Mouse (Mus musculus) heart, embryonic 11.5 days (tissue): Measurements from ENCODE around the gene Hspa12a. TPM values are rescaled to one million over a fixed set of nuclear protein-coding genes. Genes with fewer than 3 reads are reported as not detected.
A peak's percentile ranks its signal among the peaks of the same experiment; 100 is the strongest.

Source experiments
- ATAC-seq: fragments of 200-750 bp; cut with Nextera tagmentation; replicated peaks from 2 replicates; pipeline ENCODE4 v1.8.0; 2017; ENCODE audit warnings: moderate library complexity; ENCODE audit not compliant: insufficient number of reproducible peaks, low FRiP score, low TSS enrichment
- H3K27ac ChIP-seq: fragments of 300-500 bp; sonication (generic); 2 replicates; pipeline ENCODE4 v1.5.1; 2014; ENCODE audit warnings: mild to moderate bottlenecking, low read depth, low read length
- H3K27me3 ChIP-seq: fragments of 300-500 bp; sonication (generic); 2 replicates; pipeline ENCODE4 v1.6.1; 2014; ENCODE audit warnings: mild to moderate bottlenecking, low read length, mixed read lengths; ENCODE audit not compliant: control insufficient read depth, insufficient read depth
- H3K36me3 ChIP-seq: fragments of 300-500 bp; sonication (generic); 2 replicates; pipeline ENCODE4 v1.6.1; 2014; ENCODE audit warnings: mild to moderate bottlenecking, low read length, moderate library complexity, mixed read lengths; ENCODE audit not compliant: control insufficient read depth, insufficient read depth
- H3K4me1 ChIP-seq: fragments of 300-500 bp; sonication (generic); 2 replicates; pipeline ENCODE4 v1.6.1; 2014; ENCODE audit warnings: low read length; ENCODE audit not compliant: control insufficient read depth, insufficient read depth
- H3K4me2 ChIP-seq: fragments of 300-500 bp; sonication (generic); 2 replicates; pipeline ENCODE4 v1.6.1; 2014; ENCODE audit warnings: mild to moderate bottlenecking, moderate library complexity
- H3K4me3 ChIP-seq: fragments of 300-500 bp; sonication (generic); 2 replicates; pipeline ENCODE4 v1.5.1; 2014; ENCODE audit warnings: low read depth, low read length
- H3K9ac ChIP-seq: fragments of 300-500 bp; sonication (generic); 2 replicates; pipeline ENCODE4 v1.6.1; 2014; ENCODE audit warnings: mild to moderate bottlenecking, low read depth, low read length, moderate library complexity
- H3K9me3 ChIP-seq: fragments of 300-500 bp; sonication (generic); replicated peaks from 2 replicates; pipeline ENCODE4 v1.6.1; 2016; ENCODE audit warnings: low read length; ENCODE audit not compliant: control insufficient read depth
- WGBS: fragments of 180-500 bp; shearing (Covaris S2); extraction: QIAGEN DNeasy Blood & Tissue Kit; methylation state at CpG from one replicate; pipeline ENCODE4 v1.1.7; 2014; ENCODE audit not compliant: insufficient replicate concordance; 5-methylcytosine and 5-hydroxymethylcytosine counted together
- polyA plus RNA-seq: library from polyadenylated mRNA; unstranded; fragments of >200 nt; fragmentation: Nextera tagmentation; extraction: Ambion mirVana; gene quantifications from 2 replicates; pipeline ENCODE4 v1.2.1, GENCODE M21; 2014

Gene Hspa12a
- polyA plus RNA-seq, 1 experiment from 2014 or later = 4.6 TPM

DNA sequence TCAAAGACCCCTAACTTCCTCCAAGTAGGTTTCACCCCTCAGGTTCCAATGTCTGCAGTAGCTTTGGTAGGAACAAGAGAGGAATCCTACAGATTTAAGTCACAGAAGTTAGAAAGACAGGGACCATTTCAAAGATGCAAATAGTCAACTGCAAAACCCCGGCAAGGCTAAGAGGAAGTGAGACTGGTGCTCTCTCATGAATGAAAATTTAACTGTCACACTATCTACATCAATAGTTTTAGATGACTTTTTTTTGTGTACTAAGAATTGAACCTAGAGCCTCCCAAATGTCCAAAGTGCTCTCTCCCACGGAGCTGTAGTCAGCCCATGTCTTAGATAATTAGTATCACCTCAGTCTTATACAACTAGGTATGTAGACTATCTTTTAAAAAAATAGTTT, 110.5 kb downstream of the Hspa12a start:
- no peak overlapping the region for H3K9ac ChIP-seq
- 67% methylated on average over 2 of the region's 2 CpGs for WGBS
- no peaks in the 10 kb centered on the region for H3K27me3 ChIP-seq
- H3K4me2 ChIP-seq = no peak overlapping the region
- no peak overlapping the region for H3K4me3 ChIP-seq
- no peak for ATAC-seq
- no peak overlapping the region for H3K27ac ChIP-seq
- no peaks in the 10 kb centered on the region for H3K9me3 ChIP-seq
- H3K36me3 ChIP-seq = no peaks in the 10 kb centered on the region
- H3K4me1 ChIP-seq = no peaks in the 10 kb centered on the region; the same call in 1 of the 2 replicates

DNA sequence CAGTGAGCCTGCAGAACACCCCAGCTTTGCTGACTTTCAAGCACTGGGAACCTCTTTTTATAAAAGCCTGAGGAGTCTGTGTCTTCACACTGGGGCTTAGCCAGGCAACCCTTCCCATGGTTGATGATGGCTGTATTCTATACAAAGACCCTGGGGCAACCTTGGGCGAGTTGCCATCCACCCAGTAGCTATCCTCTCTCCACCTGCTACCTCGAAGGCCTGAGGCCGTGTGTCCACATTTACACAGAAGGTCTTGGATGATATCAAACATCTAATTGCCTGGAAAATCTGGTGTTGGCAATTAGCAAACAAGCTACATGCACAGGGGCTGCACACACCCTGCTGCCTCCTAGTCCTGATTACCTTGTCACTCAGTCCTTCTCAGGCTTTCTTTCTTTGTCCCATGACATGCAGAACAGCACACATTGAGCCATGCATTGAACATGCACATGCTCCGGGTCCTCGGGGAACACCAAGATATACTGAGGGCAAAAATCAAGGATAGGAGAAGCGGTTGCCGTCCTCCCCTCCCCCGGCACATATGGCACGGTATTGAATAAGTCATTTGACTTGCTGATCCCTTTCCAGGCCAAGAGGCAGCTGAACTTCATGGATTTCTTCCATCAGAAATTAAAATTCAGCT, 112.1 kb downstream of the Hspa12a start:
- Histone ChIP-seq H3K9ac (no peak overlapping the region), H3K4me1 (no peaks in the 10 kb centered on the region), H3K36me3 (no peaks in the 10 kb centered on the region), H3K27me3 (no peaks in the 10 kb centered on the region), H3K4me3 (no peak overlapping the region), H3K27ac (no peak overlapping the region), H3K4me2 (no peak overlapping the region), H3K9me3 (no peaks in the 10 kb centered on the region)
- 84% methylated on average over 9 of the region's 9 CpGs for WGBS
- ATAC-seq = no peak

DNA sequence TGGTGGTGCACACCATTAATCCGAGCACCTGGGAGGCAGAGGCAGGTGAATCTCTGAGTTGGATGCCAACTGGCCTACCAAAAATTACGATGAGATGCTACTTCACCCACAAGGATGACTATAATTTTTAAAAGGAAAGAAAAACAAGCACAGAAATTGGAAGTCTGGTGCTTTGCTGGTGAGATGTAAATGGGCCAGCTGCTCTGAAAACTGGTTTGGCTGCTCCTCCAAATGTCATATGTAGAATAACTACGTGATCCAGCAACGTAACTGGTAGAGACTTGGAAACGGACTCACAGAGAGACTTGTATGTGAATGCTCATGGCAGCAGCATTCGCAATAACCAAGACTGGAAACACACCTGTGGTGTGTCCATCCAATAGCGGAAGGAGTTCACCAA, 113.3 kb downstream of the Hspa12a start:
- Histone ChIP-seq H3K9me3 (no peaks in the 10 kb centered on the region), H3K4me1 (no peaks in the 10 kb centered on the region), H3K27me3 (no peaks in the 10 kb centered on the region), H3K36me3 (no peaks in the 10 kb centered on the region), H3K4me3 (no peak overlapping the region), H3K9ac (no peak overlapping the region), H3K4me2 (no peak overlapping the region), H3K27ac (no peak overlapping the region)
- ATAC-seq = no peak
- 87% methylated on average over 7 of the region's 7 CpGs for WGBS

- H3K4me1 ChIP-seq = no peaks in the 10 kb centered on the region
- no peak overlapping the region for H3K4me3 ChIP-seq
- H3K9ac ChIP-seq = no peak overlapping the region
- H3K27ac ChIP-seq = no peak overlapping the region
- 73% methylated on average over 5 of the region's 5 CpGs for WGBS
- no peak overlapping the region for H3K4me2 ChIP-seq
- no peaks in the 10 kb centered on the region for H3K27me3 ChIP-seq
- ATAC-seq = no peak
- H3K9me3 ChIP-seq = no peaks in the 10 kb centered on the region
- no peaks in the 10 kb centered on the region for H3K36me3 ChIP-seq
Observed at GRCm38 (mm10) chr19:58829575-58829974, 113.9 kb downstream of the Hspa12a start.

DNA sequence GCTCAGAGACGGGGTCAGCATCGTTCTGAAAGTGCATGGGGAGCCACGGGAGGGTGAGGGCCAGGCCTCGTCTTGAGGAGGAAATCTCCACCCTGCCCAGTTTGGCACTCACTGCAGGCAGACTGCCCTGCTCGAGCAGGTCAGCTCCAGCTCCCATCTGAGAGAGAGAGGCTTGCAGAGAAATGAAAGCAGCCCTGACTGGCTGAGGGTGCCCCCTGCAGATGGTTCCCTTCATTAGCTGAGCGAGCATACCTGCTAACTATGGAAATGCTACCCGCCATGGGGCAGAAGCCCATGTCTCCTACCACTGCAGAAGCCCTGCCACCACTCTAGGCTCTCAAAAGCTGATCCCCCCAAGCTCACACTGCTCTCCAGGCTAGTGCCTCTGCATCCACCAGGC, 115.8 kb downstream of the Hspa12a start:
- WGBS = 52% methylated on average over 7 of the region's 7 CpGs
- no peaks in the 10 kb centered on the region for H3K36me3 ChIP-seq
- no peak overlapping the region for H3K4me3 ChIP-seq
- ATAC-seq = no peak
- no peaks in the 10 kb centered on the region for H3K9me3 ChIP-seq
- no peaks in the 10 kb centered on the region for H3K27me3 ChIP-seq
- H3K4me1 ChIP-seq = peaks cover 8% of the 10 kb centered on the region
- no peak overlapping the region for H3K4me2 ChIP-seq
- H3K9ac ChIP-seq = no peak overlapping the region
- no peak overlapping the region for H3K27ac ChIP-seq

- peaks cover 17% of the 10 kb centered on the region for H3K4me1 ChIP-seq
- no peaks in the 10 kb centered on the region for H3K36me3 ChIP-seq
- 34% methylated on average over 1 of the region's 1 CpGs for WGBS
- no peak overlapping the region for H3K4me2 ChIP-seq
- no peaks in the 10 kb centered on the region for H3K27me3 ChIP-seq
- ATAC-seq = no peak
- H3K9me3 ChIP-seq = no peaks in the 10 kb centered on the region
- no peak overlapping the region for H3K27ac ChIP-seq
- no peak overlapping the region for H3K9ac ChIP-seq
- no peak overlapping the region for H3K4me3 ChIP-seq
Observed at GRCm38 (mm10) chr19:58824316-58824715, 119.1 kb downstream of the Hspa12a start.

DNA sequence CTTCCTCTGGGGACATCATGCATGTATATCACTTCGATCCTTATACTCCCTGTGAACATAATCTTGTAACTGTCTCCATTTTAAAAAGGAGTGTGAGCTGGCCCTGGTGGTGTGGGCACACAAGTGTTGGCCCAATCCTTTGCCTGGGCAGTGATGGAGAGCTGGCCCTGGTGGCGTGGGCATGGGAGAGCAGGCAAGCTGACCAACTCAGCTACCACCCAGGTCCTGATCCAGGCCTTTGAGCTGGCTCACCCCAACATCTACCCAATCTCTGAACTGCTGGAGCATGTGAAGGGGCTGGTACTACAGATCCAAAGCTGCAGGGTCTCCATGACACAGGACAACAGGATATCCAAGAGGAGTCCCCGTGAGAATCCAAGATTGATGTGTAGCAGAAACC, 120.2 kb downstream of the Hspa12a start:
- Histone ChIP-seq H3K4me2 (no peak overlapping the region), H3K36me3 (no peaks in the 10 kb centered on the region), H3K27me3 (no peaks in the 10 kb centered on the region), H3K4me3 (no peak overlapping the region), H3K9ac (no peak overlapping the region), H3K4me1 (peaks cover 25% of the 10 kb centered on the region), H3K27ac (peak overlapping the region; percentile 82; the same call in 1 of the 2 replicates), H3K9me3 (no peaks in the 10 kb centered on the region)
- 82% methylated on average over 3 of the region's 3 CpGs for WGBS
- no peak for ATAC-seq

DNA sequence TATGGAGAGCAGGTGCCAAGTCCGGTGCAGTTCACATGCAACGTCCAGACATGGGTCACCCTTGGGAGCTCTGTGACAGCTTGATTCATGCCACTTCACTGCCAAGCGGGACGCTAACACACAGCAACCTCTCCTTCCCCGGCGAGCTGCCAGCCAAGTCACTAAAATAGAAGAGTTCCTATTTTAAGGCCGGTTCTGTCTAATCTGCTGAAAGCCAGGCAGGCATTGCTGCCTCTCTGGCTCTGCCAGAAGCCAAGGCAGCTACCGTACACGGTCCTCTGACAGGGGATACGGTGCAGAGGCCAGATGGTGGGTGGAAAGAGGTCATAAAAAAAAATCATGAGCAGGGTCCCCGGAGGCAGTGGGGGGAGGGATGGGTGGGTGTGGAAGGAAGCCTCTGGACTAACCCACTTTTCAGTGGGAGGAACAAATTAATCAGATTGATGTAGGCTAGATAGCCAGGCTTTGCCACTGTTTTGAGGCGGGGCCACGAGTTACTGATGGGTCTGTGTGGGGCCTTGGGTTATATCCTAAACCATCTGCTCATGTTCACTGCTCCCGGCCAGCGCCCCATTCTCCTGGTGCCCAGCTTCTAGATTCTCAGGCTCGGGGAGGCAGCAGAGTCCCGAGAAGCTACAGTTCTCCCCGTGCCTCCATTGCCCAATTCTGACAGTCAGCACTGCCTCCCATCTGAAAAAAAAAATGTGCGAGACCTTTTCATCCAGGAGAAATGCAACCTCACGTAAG, 120.8 kb downstream of the Hspa12a start:
- WGBS = 61% methylated on average over 20 of the region's 20 CpGs
- Histone ChIP-seq H3K9me3 (no peaks in the 10 kb centered on the region), H3K4me1 (peaks cover 25% of the 10 kb centered on the region), H3K27ac (peak overlapping the region; percentile 82), H3K4me3 (no peak overlapping the region), H3K9ac (peak overlapping the region; percentile 55; the same call in 1 of the 2 replicates), H3K4me2 (peak overlapping the region; percentile 29), H3K27me3 (no peaks in the 10 kb centered on the region), H3K36me3 (no peaks in the 10 kb centered on the region)
- ATAC-seq = no peak
